Mouse (Mus musculus): Measurements from ENCODE around the gene Arf3. TPM values are rescaled to one million over a fixed set of nuclear protein-coding genes. Genes with fewer than 3 reads are reported as not detected.

The Arf3 gene
- polyA plus RNA-seq, 1 experiment: 72.0 TPM

DNA sequence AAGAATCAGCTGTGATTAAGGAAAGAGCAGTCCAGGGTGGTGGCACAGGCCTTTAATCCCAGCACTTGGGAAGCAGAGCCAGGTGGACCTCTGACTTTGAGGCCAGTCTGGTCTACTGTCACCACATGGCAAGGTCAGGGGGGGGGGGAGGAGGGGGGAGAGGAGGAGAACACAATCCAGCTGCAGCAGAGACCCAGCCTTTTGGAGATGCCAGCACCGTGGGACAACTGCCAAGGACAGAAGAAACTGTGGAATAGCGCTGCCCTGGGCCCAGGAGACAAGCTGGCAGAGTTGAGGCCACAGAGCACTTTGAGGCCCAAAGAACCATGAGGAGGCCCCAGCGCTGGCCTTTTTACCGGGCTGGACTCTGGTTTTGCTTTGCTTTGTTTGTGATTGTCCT, 2.9 kb upstream of the Arf3 start:
- no peak overlapping the region for H3K4me3 ChIP-seq
- H3K4me2 ChIP-seq (ENCODE audit: low read depth): no peak overlapping the region
- no peak overlapping the region for H3ac ChIP-seq (ENCODE audit: control insufficient read depth, insufficient read length)
- peaks cover 19% of the 10 kb centered on the region for H3K79me2 ChIP-seq (ENCODE audit: control insufficient read depth, insufficient read depth)
- TF ChIP-seq MAX (IDR thresholded peaks at IDR 0.05; ENCODE audit: low read depth) (no peak), E2F4 (IDR thresholded peaks at IDR 0.05; ENCODE audit: insufficient read depth) (no peak), MYOD1 (IDR thresholded peaks at IDR 0.05; ENCODE audit: control insufficient read depth in 1 of 3, insufficient read length in 2 of 3, low read depth in 2 of 3) (no peak), CEBPB (IDR thresholded peaks at IDR 0.05; ENCODE audit: insufficient read depth, poor library complexity, severe bottlenecking) (no peak), TCF12 (IDR thresholded peaks at IDR 0.05; ENCODE audit: insufficient read depth, poor library complexity, severe bottlenecking) (no peak), POLR2A (IDR thresholded peaks at IDR 0.05; ENCODE audit: insufficient read length, low read depth) (no peak), MYOG (IDR thresholded peaks at IDR 0.05; ENCODE audit: control insufficient read depth in 1 of 3, insufficient read depth in 1 of 3, insufficient read length in 2 of 3, low read depth in 2 of 3) (no peak), SRF (IDR thresholded peaks at IDR 0.05; ENCODE audit: control insufficient read depth, insufficient read length, low read depth) (no peak), USF1 (IDR thresholded peaks at IDR 0.05; ENCODE audit: low read depth) (no peak), TCF3 (IDR thresholded peaks at IDR 0.05; ENCODE audit: insufficient read length, low read depth) (no peak), REST (IDR thresholded peaks at IDR 0.05; ENCODE audit: insufficient read depth, insufficient read length) (no peak)
- no peaks in the 10 kb centered on the region for H3K27me3 ChIP-seq (ENCODE audit: control insufficient read depth, insufficient read depth, insufficient read length)
- H3K36me3 ChIP-seq (ENCODE audit: control insufficient read depth, insufficient read depth): no peaks in the 10 kb centered on the region

DNA sequence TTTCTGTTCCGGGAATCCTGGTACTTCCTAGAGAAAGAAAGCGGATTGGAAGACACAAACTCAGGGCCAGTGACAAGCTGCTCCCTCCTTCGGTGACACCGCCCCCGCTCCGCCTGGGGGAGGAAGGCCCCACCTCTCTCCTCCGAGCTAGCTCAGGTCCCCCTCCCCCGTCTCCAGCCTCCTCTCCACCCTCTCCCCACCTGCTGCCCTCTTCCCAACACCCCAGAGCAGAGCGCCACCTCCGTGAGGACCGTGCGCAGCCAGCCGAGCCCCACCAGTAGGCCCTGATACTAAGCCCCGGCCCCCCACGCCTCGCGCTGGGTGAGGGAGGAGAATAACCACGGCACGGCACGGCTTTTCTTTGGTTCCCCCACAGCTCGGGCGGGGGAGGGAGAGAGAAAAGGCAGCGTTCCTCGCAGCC, 803 bp downstream of the Arf3 start:
- TF ChIP-seq MYOG (IDR thresholded peaks at IDR 0.05; ENCODE audit: control insufficient read depth in 1 of 3, insufficient read depth in 1 of 3, insufficient read length in 2 of 3, low read depth in 2 of 3): peak in 2 of 3 experiments; percentile 29 to 78
- TF ChIP-seq POLR2AphosphoS2 (IDR thresholded peaks at IDR 0.05; ENCODE audit: insufficient read length, low read depth): peak; percentile 35
- peak; percentile 2 for TF ChIP-seq TCF12 (IDR thresholded peaks at IDR 0.05; ENCODE audit: insufficient read depth, poor library complexity, severe bottlenecking)
- no peak for TF ChIP-seq REST (IDR thresholded peaks at IDR 0.05; ENCODE audit: insufficient read depth, insufficient read length)
- peak; percentile 60 for TF ChIP-seq POLR2A (IDR thresholded peaks at IDR 0.05; ENCODE audit: insufficient read length, low read depth)
- peak in 2 of 3 experiments; percentile 57 to 86 for TF ChIP-seq MYOD1 (IDR thresholded peaks at IDR 0.05; ENCODE audit: control insufficient read depth in 1 of 3, insufficient read length in 2 of 3, low read depth in 2 of 3)
- no peak for TF ChIP-seq MAX (IDR thresholded peaks at IDR 0.05; ENCODE audit: low read depth)
- Histone ChIP-seq H3K4me3 (peak overlapping the region; percentile 78), H3K79me2 (ENCODE audit: control insufficient read depth, insufficient read depth) (peaks cover 56% of the 10 kb centered on the region), H3K36me3 (ENCODE audit: control insufficient read depth, insufficient read depth) (peaks cover 11% of the 10 kb centered on the region), H3K4me2 (ENCODE audit: low read depth) (peak overlapping the region; percentile 75), H3K27me3 (ENCODE audit: control insufficient read depth, insufficient read depth, insufficient read length) (no peaks in the 10 kb centered on the region), H3ac (ENCODE audit: control insufficient read depth, insufficient read length) (peak overlapping the region; percentile 74)

DNA sequence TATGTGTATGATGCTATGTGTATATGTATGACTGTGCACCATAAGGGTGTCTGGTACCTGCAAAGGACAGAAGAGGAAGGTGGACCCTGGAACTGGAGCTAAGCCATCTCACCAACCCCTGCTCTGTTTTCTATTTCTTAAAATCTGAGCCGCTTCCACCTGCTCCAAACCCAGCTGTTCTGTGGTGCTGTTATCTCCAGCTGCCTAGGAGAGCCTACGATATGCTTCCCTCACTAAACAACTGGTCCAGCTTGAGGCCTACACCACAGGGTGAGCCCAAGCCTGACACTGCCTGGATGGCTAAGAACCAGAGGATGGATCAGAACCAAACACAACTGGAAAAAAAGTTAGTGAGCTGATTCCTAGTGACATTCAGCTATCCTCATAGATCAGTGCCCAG, 8.9 kb downstream of the Arf3 start:
- TF ChIP-seq SRF (IDR thresholded peaks at IDR 0.05; ENCODE audit: control insufficient read depth, insufficient read length, low read depth) (no peak), CEBPB (IDR thresholded peaks at IDR 0.05; ENCODE audit: insufficient read depth, poor library complexity, severe bottlenecking) (no peak), E2F4 (IDR thresholded peaks at IDR 0.05; ENCODE audit: insufficient read depth) (no peak), POLR2AphosphoS2 (IDR thresholded peaks at IDR 0.05; ENCODE audit: insufficient read length, low read depth) (no peak), MYOG (IDR thresholded peaks at IDR 0.05; ENCODE audit: control insufficient read depth in 1 of 3, insufficient read depth in 1 of 3, insufficient read length in 2 of 3, low read depth in 2 of 3) (peak; percentile 28 to 83 (median 67)), REST (IDR thresholded peaks at IDR 0.05; ENCODE audit: insufficient read depth, insufficient read length) (no peak), USF1 (IDR thresholded peaks at IDR 0.05; ENCODE audit: low read depth) (no peak), TCF12 (IDR thresholded peaks at IDR 0.05; ENCODE audit: insufficient read depth, poor library complexity, severe bottlenecking) (peak; percentile 70), MAX (IDR thresholded peaks at IDR 0.05; ENCODE audit: low read depth) (no peak), MYOD1 (IDR thresholded peaks at IDR 0.05; ENCODE audit: control insufficient read depth in 1 of 3, insufficient read length in 2 of 3, low read depth in 2 of 3) (peak in 2 of 3 experiments; percentile 52 to 69), TCF3 (IDR thresholded peaks at IDR 0.05; ENCODE audit: insufficient read length, low read depth) (peak; percentile 51), POLR2A (IDR thresholded peaks at IDR 0.05; ENCODE audit: insufficient read length, low read depth) (no peak)
- no peak overlapping the region for H3ac ChIP-seq (ENCODE audit: control insufficient read depth, insufficient read length)
- no peak overlapping the region for H3K4me3 ChIP-seq
- peaks cover 94% of the 10 kb centered on the region for H3K79me2 ChIP-seq (ENCODE audit: control insufficient read depth, insufficient read depth)
- no peaks in the 10 kb centered on the region for H3K27me3 ChIP-seq (ENCODE audit: control insufficient read depth, insufficient read depth, insufficient read length)
- H3K4me2 ChIP-seq (ENCODE audit: low read depth): no peak overlapping the region
- H3K36me3 ChIP-seq (ENCODE audit: control insufficient read depth, insufficient read depth): peaks cover 15% of the 10 kb centered on the region

DNA sequence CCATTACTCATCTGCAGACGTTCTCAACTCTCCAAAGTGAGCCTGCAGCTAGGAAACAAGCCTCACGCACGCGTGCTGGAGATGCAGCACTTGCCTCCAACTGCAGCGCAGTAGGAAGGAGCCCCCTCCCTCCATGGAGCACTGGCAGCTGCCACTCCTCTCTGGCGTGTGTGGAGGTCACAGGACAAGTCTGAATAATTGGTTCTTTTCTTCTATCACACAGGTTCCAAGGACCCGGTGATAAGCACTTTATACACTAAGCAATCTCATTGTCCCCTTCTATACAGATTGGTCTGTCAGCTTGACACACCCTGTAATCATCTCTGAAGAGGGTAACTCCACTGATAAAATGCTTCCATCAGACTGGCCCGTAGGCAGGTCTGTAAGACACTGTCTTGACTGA, 10.0 kb downstream of the Arf3 start:
- Histone ChIP-seq H3K4me2 (ENCODE audit: low read depth) (no peak overlapping the region), H3K4me3 (no peak overlapping the region), H3ac (ENCODE audit: control insufficient read depth, insufficient read length) (no peak overlapping the region), H3K36me3 (ENCODE audit: control insufficient read depth, insufficient read depth) (peaks cover 13% of the 10 kb centered on the region), H3K79me2 (ENCODE audit: control insufficient read depth, insufficient read depth) (peaks cover 92% of the 10 kb centered on the region), H3K27me3 (ENCODE audit: control insufficient read depth, insufficient read depth, insufficient read length) (no peaks in the 10 kb centered on the region)
- TF ChIP-seq MYOG (IDR thresholded peaks at IDR 0.05; ENCODE audit: control insufficient read depth in 1 of 3, insufficient read depth in 1 of 3, insufficient read length in 2 of 3, low read depth in 2 of 3): no peak
- no peak for TF ChIP-seq POLR2A (IDR thresholded peaks at IDR 0.05; ENCODE audit: insufficient read length, low read depth)
- no peak for TF ChIP-seq TCF12 (IDR thresholded peaks at IDR 0.05; ENCODE audit: insufficient read depth, poor library complexity, severe bottlenecking)
- TF ChIP-seq REST (IDR thresholded peaks at IDR 0.05; ENCODE audit: insufficient read depth, insufficient read length): no peak
- TF ChIP-seq TCF3 (IDR thresholded peaks at IDR 0.05; ENCODE audit: insufficient read length, low read depth): no peak
- TF ChIP-seq USF1 (IDR thresholded peaks at IDR 0.05; ENCODE audit: low read depth): no peak
- no peak for TF ChIP-seq MAX (IDR thresholded peaks at IDR 0.05; ENCODE audit: low read depth)
- no peak for TF ChIP-seq POLR2AphosphoS2 (IDR thresholded peaks at IDR 0.05; ENCODE audit: insufficient read length, low read depth)
- no peak for TF ChIP-seq MYOD1 (IDR thresholded peaks at IDR 0.05; ENCODE audit: control insufficient read depth in 1 of 3, insufficient read length in 2 of 3, low read depth in 2 of 3)
- no peak for TF ChIP-seq CEBPB (IDR thresholded peaks at IDR 0.05; ENCODE audit: insufficient read depth, poor library complexity, severe bottlenecking)
- no peak for TF ChIP-seq E2F4 (IDR thresholded peaks at IDR 0.05; ENCODE audit: insufficient read depth)
- no peak for TF ChIP-seq SRF (IDR thresholded peaks at IDR 0.05; ENCODE audit: control insufficient read depth, insufficient read length, low read depth)
